Mouse (Mus musculus) embryonic facial prominence, embryonic 12.5 days (tissue): ENCODE measurements around the gene Ppm1h. TPM values are rescaled to one million over a fixed set of nuclear protein-coding genes. Genes with fewer than 3 reads are reported as not detected.
"Not testable (repeated sequence)": the region's sequence is repeated elsewhere in the genome, so short reads cannot be mapped to it uniquely, and the experiment has no call there.

Experiments used
- ATAC-seq: fragments of 200-750 bp; cut with Nextera tagmentation; 2 replicates; pipeline ENCODE4 v1.8.0; 2017; ENCODE audit not compliant: insufficient number of reproducible peaks, insufficient read depth, low FRiP score, low TSS enrichment
- H3K27ac ChIP-seq: fragments of 300-500 bp; sonication (generic); 2 replicates; pipeline ENCODE4 v1.5.1; 2016; ENCODE audit warnings: mild to moderate bottlenecking
- H3K27me3 ChIP-seq: fragments of 300-500 bp; sonication (generic); 2 replicates; pipeline ENCODE4 v1.6.1; 2016; ENCODE audit warnings: mild to moderate bottlenecking, moderate library complexity
- H3K36me3 ChIP-seq: fragments of 300-500 bp; sonication (generic); 2 replicates; pipeline ENCODE4 v1.6.1; 2016; ENCODE audit warnings: mild to moderate bottlenecking
- H3K4me1 ChIP-seq: fragments of 300-500 bp; sonication (generic); 2 replicates; pipeline ENCODE4 v1.6.1; 2016
- H3K4me2 ChIP-seq: fragments of 300-500 bp; sonication (generic); replicated peaks from 2 replicates; pipeline ENCODE4 v1.6.1; 2016; ENCODE audit warnings: mild to moderate bottlenecking, moderate library complexity
- H3K4me3 ChIP-seq: fragments of 300-500 bp; sonication (generic); 2 replicates; pipeline ENCODE4 v1.5.1; 2016; ENCODE audit warnings: mild to moderate bottlenecking
- H3K9ac ChIP-seq: fragments of 300-500 bp; sonication (generic); 2 replicates; pipeline ENCODE4 v1.6.1; 2016; ENCODE audit warnings: mild to moderate bottlenecking, moderate library complexity
- H3K9me3 ChIP-seq: fragments of 300-500 bp; sonication (generic); 2 replicates; pipeline ENCODE4 v1.6.1; 2016; ENCODE audit warnings: mild to moderate bottlenecking, moderate library complexity
- WGBS: fragments of 180-500 bp; shearing (Covaris S2); methylation state at CpG from one replicate; pipeline ENCODE4 v1.1.7; 2016; 5-methylcytosine and 5-hydroxymethylcytosine counted together
- polyA plus RNA-seq: library from polyadenylated mRNA; unstranded; fragments of >200 nt; fragmentation: Nextera tagmentation; extraction: Ambion mirVana; gene quantifications from 2 replicates; pipeline ENCODE4 v1.2.1, GENCODE M21; 2016

Ppm1h gene
- polyA plus RNA-seq, 1 experiment from 2014 or later, result 5.3 TPM

DNA sequence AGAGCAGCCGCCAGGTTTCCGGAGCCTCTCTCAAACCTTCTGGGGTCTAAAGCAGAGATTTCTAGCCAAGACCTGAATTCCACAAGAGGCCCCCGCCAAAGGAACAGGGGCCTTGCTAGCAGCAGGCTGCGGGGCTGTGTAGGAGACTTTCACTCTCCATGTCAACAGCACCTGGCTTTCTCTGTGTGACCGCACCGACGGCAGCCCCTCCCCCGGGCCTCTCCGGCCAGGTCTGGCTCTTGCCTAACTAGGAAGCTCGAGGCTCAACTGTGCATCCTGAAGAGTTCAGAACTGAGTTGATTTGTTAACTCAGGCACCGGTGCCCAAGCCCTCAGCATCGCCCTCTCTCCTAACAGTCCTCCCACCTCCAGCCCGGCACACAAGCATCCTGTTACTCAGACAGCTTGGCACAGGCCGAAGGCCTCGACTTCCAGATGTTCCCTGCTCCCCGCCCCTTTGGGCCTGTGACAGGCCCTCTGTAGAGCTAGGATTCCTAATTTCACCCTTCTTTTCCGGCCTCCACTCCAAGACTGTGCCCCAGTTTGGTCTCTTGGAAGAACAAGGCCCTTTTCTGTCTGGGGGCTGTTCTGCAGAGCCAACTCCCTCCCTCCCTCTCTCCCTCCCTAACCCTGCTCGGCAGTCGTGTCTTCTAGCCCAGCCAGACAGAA, 234.3 kb downstream of the Ppm1h start:
- Histone ChIP-seq H3K27ac (peak overlapping the region; percentile 100), H3K9ac (peak overlapping the region; percentile 53), H3K4me3 (peak overlapping the region; percentile 12), H3K4me2 (peak overlapping the region; percentile 46), H3K4me1 (peaks cover 49% of the 10 kb centered on the region), H3K27me3 (no peaks in the 10 kb centered on the region), H3K9me3 (no peaks in the 10 kb centered on the region), H3K36me3 (no peaks in the 10 kb centered on the region)
- peak; percentile 78 for ATAC-seq
- WGBS, result 5% methylated on average over 19 of the region's 19 CpGs

GRCm38 (mm10) chr10:122913393-122913792, 234.8 kb downstream of the Ppm1h start:
- H3K4me2 ChIP-seq, result peak overlapping the region; percentile 46
- H3K36me3 ChIP-seq, result no peaks in the 10 kb centered on the region
- ATAC-seq, result no peak
- H3K9me3 ChIP-seq, result no peaks in the 10 kb centered on the region
- H3K4me1 ChIP-seq, result peaks cover 49% of the 10 kb centered on the region
- H3K9ac ChIP-seq, result peak overlapping the region; percentile 53; the same call in 1 of the 2 replicates
- H3K27me3 ChIP-seq, result no peaks in the 10 kb centered on the region
- 23% methylated on average over 11 of the region's 11 CpGs for WGBS
- H3K27ac ChIP-seq, result peak overlapping the region; percentile 100
- no peak overlapping the region for H3K4me3 ChIP-seq

DNA sequence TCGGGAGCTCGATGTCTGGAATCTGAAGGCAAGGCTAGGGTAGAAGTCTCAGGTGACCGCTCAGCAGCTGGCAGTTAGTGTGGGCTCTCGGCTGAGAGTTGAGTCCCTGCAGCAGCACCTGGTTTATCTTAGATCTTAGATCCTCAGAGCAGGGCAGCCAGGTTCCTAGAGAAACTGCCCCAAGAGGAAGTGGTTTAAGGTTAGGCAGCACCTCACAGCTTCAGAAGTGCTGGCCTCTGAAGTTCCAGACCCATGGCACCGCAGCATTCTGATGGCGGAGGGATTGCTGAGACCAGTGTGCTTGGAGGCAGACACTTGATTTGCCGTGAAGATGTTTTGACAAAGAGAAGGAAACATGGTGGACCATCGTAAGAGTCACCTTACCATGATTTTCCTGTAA, 237.3 kb downstream of the Ppm1h start:
- WGBS, result 55% methylated on average over 8 of the region's 8 CpGs
- H3K9ac ChIP-seq, result no peak overlapping the region
- H3K36me3 ChIP-seq, result no peaks in the 10 kb centered on the region
- peak overlapping the region; percentile 76 for H3K27ac ChIP-seq
- no peaks in the 10 kb centered on the region for H3K9me3 ChIP-seq
- no peak for ATAC-seq
- no peak overlapping the region for H3K4me2 ChIP-seq
- H3K4me1 ChIP-seq, result peaks cover 46% of the 10 kb centered on the region
- no peak overlapping the region for H3K4me3 ChIP-seq
- no peaks in the 10 kb centered on the region for H3K27me3 ChIP-seq

DNA sequence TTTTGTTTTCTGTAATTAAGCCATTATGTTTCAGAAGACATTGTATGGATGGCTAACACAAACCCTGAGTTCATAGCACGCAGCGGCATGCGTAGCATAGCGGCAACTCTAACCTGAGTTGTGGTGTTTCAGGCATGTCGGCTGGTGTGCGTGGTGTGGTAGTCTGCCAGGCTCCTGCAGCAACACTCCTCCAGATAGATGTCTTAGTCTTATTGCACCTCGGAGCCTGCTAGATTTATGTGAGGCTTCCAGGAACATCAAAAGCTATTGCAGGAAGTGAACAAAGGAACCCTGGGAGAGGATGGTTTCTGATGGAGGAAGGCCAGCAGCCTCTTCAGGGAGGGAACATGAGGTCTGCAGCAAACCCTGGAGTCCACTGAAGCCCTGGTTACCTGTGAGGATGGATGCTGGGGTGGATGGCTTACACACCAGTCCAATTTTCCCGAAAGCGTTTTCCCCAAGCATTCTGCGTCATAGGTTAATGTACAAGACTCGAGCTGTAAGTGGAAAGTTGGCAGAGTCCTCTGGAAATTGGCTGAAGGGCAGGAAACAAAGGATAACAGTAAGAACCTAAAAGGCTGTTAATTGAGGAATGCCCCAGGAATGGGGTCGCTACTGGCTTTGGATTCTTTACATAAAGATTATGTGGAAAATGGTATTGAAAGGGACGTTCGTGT, 239.2 kb downstream of the Ppm1h start:
- no peak for ATAC-seq
- H3K27ac ChIP-seq, result peak overlapping the region; percentile 67

DNA sequence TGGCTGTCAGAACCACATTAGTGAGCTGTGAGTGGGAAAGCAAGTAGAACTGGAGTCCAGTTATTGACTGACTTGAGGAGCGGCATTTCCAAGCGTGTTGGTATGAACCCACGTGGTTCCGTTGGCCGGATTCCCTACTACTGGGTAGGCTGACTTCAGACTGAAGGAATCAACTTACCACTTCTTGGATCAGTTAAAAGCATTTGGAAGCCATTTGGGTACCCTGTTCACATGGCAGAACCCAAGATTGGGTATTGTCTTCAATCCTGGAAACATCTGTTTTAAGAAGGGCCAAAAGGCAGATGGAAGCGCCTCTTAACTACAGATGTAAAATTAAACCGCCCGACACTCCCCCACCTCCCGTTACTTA, 239.7 kb downstream of the Ppm1h start:
- Histone ChIP-seq H3K27me3 (no peaks in the 10 kb centered on the region), H3K4me3 (no peak overlapping the region), H3K4me2 (no peak overlapping the region), H3K4me1 (peaks cover 27% of the 10 kb centered on the region; the same call in 1 of the 2 replicates), H3K27ac (no peak overlapping the region), H3K36me3 (no peaks in the 10 kb centered on the region), H3K9me3 (no peaks in the 10 kb centered on the region), H3K9ac (no peak overlapping the region)
- 66% methylated on average over 9 of the region's 9 CpGs for WGBS
- ATAC-seq, result no peak

More for the DNA sequence above, 239.2 kb downstream of the Ppm1h start:
- H3K4me3 ChIP-seq, result no peak overlapping the region
- no peak overlapping the region for H3K9ac ChIP-seq
- 90% methylated on average over 14 of the region's 14 CpGs for WGBS
- H3K4me1 ChIP-seq, result peaks cover 31% of the 10 kb centered on the region
- H3K36me3 ChIP-seq, result no peaks in the 10 kb centered on the region
- no peaks in the 10 kb centered on the region for H3K9me3 ChIP-seq
- H3K4me2 ChIP-seq, result no peak overlapping the region
- H3K27me3 ChIP-seq, result no peaks in the 10 kb centered on the region

DNA sequence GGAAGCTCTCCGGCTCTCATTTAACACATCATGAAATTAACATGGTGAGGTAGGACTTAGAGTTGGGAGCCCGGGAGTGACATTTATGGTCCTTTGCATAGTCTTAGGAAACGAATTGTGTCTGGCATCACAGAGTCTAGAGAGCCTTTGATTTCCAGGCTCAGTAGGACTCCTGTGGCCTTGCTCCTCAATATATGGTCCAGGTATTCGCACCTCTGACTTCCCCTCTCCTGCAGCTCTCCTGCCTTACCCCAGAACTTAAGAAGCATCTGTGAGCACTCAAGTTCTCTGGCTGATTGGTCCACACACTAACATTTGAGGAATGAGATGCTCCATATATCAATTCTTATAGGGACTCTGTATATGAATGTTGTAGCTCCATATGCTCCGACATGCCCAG, 240.2 kb downstream of the Ppm1h start:
- no peak overlapping the region for H3K27ac ChIP-seq

DNA sequence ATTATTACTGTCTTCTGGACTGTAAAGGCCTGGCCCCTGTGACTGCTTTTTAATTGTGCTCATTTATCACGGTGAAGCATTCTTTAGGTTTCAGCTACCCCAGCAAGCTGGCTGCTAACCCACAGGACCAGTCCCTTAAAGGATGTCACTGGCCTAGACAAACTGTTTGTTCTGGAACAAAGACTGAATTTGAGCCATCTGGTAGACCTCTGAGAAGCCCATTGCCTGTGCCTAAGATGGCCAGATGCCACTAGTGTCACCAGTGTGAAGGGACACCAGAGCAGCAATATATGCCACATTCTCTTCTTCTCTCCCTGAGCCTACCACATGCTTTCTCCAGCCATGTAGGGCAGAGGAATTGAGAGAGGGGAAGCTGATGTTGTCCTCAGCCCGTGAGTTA, 240.9 kb downstream of the Ppm1h start:
- Histone ChIP-seq H3K4me3 (no peak overlapping the region), H3K9me3 (no peaks in the 10 kb centered on the region), H3K4me2 (no peak overlapping the region), H3K36me3 (no peaks in the 10 kb centered on the region), H3K4me1 (peaks cover 19% of the 10 kb centered on the region; the same call in 1 of the 2 replicates), H3K27ac (no peak overlapping the region), H3K9ac (no peak overlapping the region), H3K27me3 (no peaks in the 10 kb centered on the region)
- WGBS, result 85% methylated on average over 2 of the region's 2 CpGs
- ATAC-seq, result no peak

More for the DNA sequence above, 240.2 kb downstream of the Ppm1h start:
- no peaks in the 10 kb centered on the region for H3K27me3 ChIP-seq
- H3K36me3 ChIP-seq, result no peaks in the 10 kb centered on the region
- peaks cover 23% of the 10 kb centered on the region; the same call in 1 of the 2 replicates for H3K4me1 ChIP-seq
- H3K9me3 ChIP-seq, result no peaks in the 10 kb centered on the region
- 86% methylated on average over 5 of the region's 5 CpGs for WGBS
- no peak overlapping the region for H3K9ac ChIP-seq
- H3K4me3 ChIP-seq, result no peak overlapping the region
- ATAC-seq, result no peak
- no peak overlapping the region for H3K4me2 ChIP-seq

- Histone ChIP-seq H3K4me1 (peaks cover 16% of the 10 kb centered on the region; the same call in 1 of the 2 replicates), H3K27ac (no peak overlapping the region), H3K27me3 (no peaks in the 10 kb centered on the region), H3K9ac (no peak overlapping the region), H3K4me3 (no peak overlapping the region), H3K9me3 (no peaks in the 10 kb centered on the region), H3K36me3 (no peaks in the 10 kb centered on the region), H3K4me2 (no peak overlapping the region)
- 95% methylated on average over 11 of the region's 11 CpGs for WGBS
- no peak for ATAC-seq
These were observed 241.7 kb downstream of the Ppm1h start for GRCm38 (mm10) chr10:122920218-122920795.

DNA sequence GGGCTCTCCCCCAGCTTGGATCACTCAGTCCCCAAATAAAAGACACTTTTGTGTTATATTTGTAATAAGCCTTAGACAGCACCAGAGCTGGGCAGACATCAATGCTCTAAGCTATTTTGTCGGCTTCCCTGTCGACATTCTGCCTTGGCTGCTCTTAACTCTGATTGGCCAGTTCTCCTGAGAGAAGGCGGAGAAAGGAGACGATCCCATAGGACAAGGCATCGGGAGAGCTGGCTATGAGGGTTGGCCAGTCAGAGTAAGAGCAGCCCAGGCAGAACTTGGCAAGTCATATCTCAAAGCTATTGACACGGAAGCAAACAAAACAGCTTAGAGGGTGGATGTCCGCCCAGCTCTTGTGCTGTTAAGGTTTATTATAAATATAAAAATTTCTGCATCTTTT, 243.7 kb downstream of the Ppm1h start:
- Histone ChIP-seq H3K4me3 (no peak overlapping the region), H3K9me3 (no peaks in the 10 kb centered on the region), H3K4me1 (0 out of 2 replicates have a peak, but pooled peaks cover 8% of the 10 kb centered on the region), H3K9ac (no peak overlapping the region), H3K27ac (no peak overlapping the region), H3K36me3 (no peaks in the 10 kb centered on the region), H3K4me2 (no peak overlapping the region), H3K27me3 (no peaks in the 10 kb centered on the region)
- ATAC-seq, result no peak
- 37% methylated on average over 7 of the region's 7 CpGs for WGBS

DNA sequence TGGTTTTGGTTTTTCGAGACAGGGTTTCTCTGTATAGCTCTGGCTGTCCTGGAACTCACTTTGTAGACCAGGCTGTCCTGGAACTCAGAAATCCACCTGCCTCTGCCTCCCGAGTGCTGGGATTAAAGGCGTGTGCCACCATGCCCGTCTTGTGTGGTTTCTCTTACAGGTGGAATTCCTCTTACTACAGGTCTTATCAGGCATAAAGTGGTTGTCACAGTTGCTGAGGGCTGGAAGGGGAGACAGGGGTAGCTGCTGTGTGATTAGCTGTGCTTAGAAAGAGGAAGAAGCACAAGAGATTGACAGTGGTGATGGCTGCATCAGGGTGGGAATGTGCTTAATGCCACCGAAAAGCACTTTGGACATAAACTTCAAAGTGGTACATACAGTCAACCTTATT, 246.0 kb downstream of the Ppm1h start:
- not testable (repeated sequence) for H3K4me1 ChIP-seq, ATAC-seq, H3K4me3 ChIP-seq, H3K36me3 ChIP-seq, H3K4me2 ChIP-seq, H3K27me3 ChIP-seq, H3K9me3 ChIP-seq, H3K27ac ChIP-seq, H3K9ac ChIP-seq
- WGBS, result 87% methylated on average over 5 of the region's 5 CpGs

DNA sequence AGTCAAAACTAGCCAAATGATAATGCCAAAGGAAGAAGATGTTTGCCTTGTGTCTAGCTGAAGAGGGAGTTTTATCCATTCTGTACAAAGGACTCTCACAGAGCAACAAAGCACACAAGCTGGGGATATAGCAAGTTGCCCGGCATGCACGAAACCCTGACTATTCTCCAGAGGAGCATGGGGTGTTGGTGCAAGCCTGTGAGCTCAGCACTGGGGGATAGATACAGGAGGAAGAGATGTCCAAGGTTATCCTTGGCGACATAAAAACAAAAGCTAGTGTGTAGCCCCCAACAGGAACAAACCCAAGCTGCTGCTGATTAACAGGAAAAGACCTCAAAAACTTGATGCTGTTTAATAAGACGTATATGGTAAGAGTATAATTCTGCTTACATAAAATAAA, 247.7 kb downstream of the Ppm1h start:
- 88% methylated on average over 4 of the region's 4 CpGs for WGBS
- no peaks in the 10 kb centered on the region for H3K9me3 ChIP-seq

DNA sequence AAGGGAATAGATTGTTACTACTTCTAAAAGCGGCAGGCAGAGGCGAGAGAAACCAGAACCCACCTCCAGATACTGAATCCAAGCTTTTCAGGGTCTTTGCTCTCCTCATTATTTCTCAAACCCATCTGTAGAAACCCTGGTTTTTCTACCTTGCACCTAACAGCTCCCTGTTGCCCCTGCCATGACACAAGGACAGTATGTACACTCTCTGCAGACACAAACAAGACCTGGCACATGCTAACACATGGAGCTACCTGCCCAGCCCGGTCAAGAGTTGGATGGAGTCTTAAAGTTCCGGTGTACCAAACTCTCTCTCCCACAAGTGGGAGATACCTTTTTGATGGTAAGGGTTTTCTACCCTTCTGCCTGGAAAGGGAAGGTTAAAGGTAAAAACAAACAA, 252.0 kb downstream of the Ppm1h start:
- Histone ChIP-seq H3K4me1 (peaks cover 47% of the 10 kb centered on the region), H3K27me3 (no peaks in the 10 kb centered on the region), H3K27ac (peak overlapping the region; percentile 78; the same call in 1 of the 2 replicates), H3K4me3 (no peak overlapping the region), H3K4me2 (no peak overlapping the region), H3K36me3 (no peaks in the 10 kb centered on the region), H3K9ac (no peak overlapping the region), H3K9me3 (no peaks in the 10 kb centered on the region)
- 79% methylated on average over 4 of the region's 4 CpGs for WGBS
- no peak for ATAC-seq

More for the DNA sequence above, 247.7 kb downstream of the Ppm1h start:
- no peak overlapping the region for H3K4me2 ChIP-seq
- no peak overlapping the region for H3K27ac ChIP-seq
- H3K4me3 ChIP-seq, result no peak overlapping the region
- no peak for ATAC-seq
- no peak overlapping the region for H3K9ac ChIP-seq
- H3K27me3 ChIP-seq, result no peaks in the 10 kb centered on the region
- H3K36me3 ChIP-seq, result no peaks in the 10 kb centered on the region
- peaks cover 26% of the 10 kb centered on the region for H3K4me1 ChIP-seq
